Mouse (Mus musculus): Measurements from ENCODE around the gene Myo1e. TPM values are rescaled to one million over a fixed set of nuclear protein-coding genes. Genes with fewer than 3 reads are reported as not detected.

The Myo1e gene
- polyA plus RNA-seq, 1 experiment from 2014 or later = 4.0 TPM

- WGBS (ENCODE audit: insufficient replicate concordance) = 40% methylated on average over 5 of the region's 5 CpGs
- ATAC-seq = no peak
- Histone ChIP-seq H3K27ac (no peak overlapping the region), H3K36me3 (no peaks in the 10 kb centered on the region), H3K9me3 (replicated peaks) (no peaks in the 10 kb centered on the region), H3K9ac (no peak overlapping the region), H3K4me1 (no peaks in the 10 kb centered on the region), H3K4me2 (no peak overlapping the region), H3K4me3 (no peak overlapping the region), H3K27me3 (replicated peaks) (peaks cover 30% of the 10 kb centered on the region)
Measured at GRCm38 (mm10) chr9:70202753-70203152, 4.4 kb upstream of the Myo1e start.

DNA sequence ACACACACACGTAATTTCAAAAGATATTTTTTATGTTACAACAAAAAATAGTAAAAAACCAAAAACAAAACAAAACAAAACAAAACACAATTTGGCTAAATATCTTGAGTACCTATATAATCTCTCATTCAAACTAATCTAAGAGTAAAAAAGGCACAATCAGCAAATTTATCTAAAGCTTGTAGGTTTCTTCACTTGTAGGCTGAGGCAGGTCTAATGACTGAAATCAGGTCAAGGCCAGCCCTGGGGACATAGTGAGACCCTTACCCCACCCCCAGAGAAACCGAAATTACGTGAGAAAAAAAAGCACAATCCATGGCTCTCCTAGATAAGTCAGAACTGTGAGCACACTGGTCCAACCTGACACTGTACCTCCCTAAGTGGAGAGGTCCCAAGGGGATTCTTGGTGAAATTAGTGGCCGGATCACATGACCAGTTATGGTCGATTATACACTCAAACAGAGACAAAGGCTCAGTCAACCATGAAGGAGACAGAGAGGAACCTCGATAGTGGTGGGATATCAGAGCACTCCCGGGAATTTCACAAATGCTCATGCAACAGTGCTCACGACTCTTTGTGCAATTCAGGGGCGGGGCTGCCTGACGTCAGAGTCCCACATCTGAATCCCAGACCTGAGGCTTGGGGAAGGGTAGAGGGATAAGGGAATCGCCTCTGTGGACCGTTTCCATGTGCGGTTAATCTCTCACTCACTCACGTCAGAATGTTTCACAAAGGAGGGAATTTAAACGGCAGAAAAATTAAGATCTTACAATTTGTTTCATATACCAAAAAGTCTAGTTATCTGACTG is 3.7 kb upstream of the Myo1e start:
- Histone ChIP-seq H3K4me3 (no peak overlapping the region), H3K27ac (no peak overlapping the region), H3K4me1 (no peaks in the 10 kb centered on the region), H3K27me3 (replicated peaks) (peaks cover 38% of the 10 kb centered on the region), H3K36me3 (no peaks in the 10 kb centered on the region), H3K9me3 (replicated peaks) (no peaks in the 10 kb centered on the region), H3K4me2 (no peak overlapping the region), H3K9ac (no peak overlapping the region)
- 54% methylated on average over 15 of the region's 15 CpGs for WGBS (ENCODE audit: insufficient replicate concordance)
- no peak for ATAC-seq

GRCm38 (mm10) chr9:70207981-70208521 is 901 bp downstream of the Myo1e start:
- whole genome bisulfite sequencing (ENCODE audit: insufficient replicate concordance) = 1% methylated on average over 26 of the region's 26 CpGs
- H3K4me1 ChIP-seq = no peaks in the 10 kb centered on the region
- H3K27ac ChIP-seq = no peak overlapping the region
- no peaks in the 10 kb centered on the region for H3K36me3 ChIP-seq
- H3K27me3 ChIP-seq (replicated peaks) = peaks cover 54% of the 10 kb centered on the region
- ATAC-seq = no peak
- peak overlapping the region; percentile 48 for H3K9ac ChIP-seq
- no peaks in the 10 kb centered on the region for H3K9me3 ChIP-seq (replicated peaks)
- peak overlapping the region; percentile 57 for H3K4me3 ChIP-seq
- peak overlapping the region; percentile 71 for H3K4me2 ChIP-seq

DNA sequence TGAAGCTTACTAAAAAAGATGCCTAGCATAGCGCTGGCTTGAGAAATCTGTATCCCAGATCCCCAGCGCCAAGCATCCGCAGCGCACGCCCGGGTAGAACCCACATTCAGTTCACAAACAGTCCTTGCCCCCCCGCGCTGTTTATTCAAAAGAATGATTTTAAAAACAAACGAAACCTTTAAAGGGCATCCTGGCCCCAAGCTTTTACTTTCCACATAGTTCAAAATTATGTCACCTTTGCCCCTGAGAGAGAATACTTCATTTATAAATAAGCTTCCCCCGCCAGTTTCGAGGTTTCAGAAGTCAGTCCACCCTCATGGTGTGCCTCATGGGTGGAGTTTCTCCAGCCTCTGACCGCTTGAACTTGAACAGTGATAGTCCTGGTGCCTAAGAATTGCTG is 1.6 kb downstream of the Myo1e start:
- peaks cover 54% of the 10 kb centered on the region for H3K27me3 ChIP-seq (replicated peaks)
- H3K27ac ChIP-seq = no peak overlapping the region
- WGBS (ENCODE audit: insufficient replicate concordance) = 25% methylated on average over 12 of the region's 12 CpGs
- H3K4me1 ChIP-seq = no peaks in the 10 kb centered on the region
- no peak for ATAC-seq
- H3K9me3 ChIP-seq (replicated peaks) = no peaks in the 10 kb centered on the region
- H3K9ac ChIP-seq = no peak overlapping the region
- H3K36me3 ChIP-seq = no peaks in the 10 kb centered on the region
- no peak overlapping the region for H3K4me3 ChIP-seq
- H3K4me2 ChIP-seq = peak overlapping the region; percentile 71

- ATAC-seq = no peak
- Histone ChIP-seq H3K9ac (no peak overlapping the region), H3K4me1 (no peaks in the 10 kb centered on the region), H3K27ac (no peak overlapping the region), H3K4me3 (no peak overlapping the region), H3K4me2 (no peak overlapping the region), H3K27me3 (replicated peaks) (peaks cover 54% of the 10 kb centered on the region), H3K36me3 (no peaks in the 10 kb centered on the region), H3K9me3 (replicated peaks) (no peaks in the 10 kb centered on the region)
- 63% methylated on average over 8 of the region's 8 CpGs for WGBS (ENCODE audit: insufficient replicate concordance)
Measured at GRCm38 (mm10) chr9:70209296-70210049, 2.3 kb downstream of the Myo1e start.

- WGBS (ENCODE audit: insufficient replicate concordance) = 56% methylated on average over 14 of the region's 14 CpGs
- no peaks in the 10 kb centered on the region for H3K4me1 ChIP-seq
- H3K27me3 ChIP-seq (replicated peaks) = peaks cover 35% of the 10 kb centered on the region
- no peak overlapping the region for H3K9ac ChIP-seq
- no peak overlapping the region for H3K4me2 ChIP-seq
- ATAC-seq = no peak
- H3K9me3 ChIP-seq (replicated peaks) = no peaks in the 10 kb centered on the region
- H3K4me3 ChIP-seq = no peak overlapping the region
- no peaks in the 10 kb centered on the region for H3K36me3 ChIP-seq
- H3K27ac ChIP-seq = no peak overlapping the region
Measured at GRCm38 (mm10) chr9:70211638-70212037, 4.5 kb downstream of the Myo1e start.

DNA sequence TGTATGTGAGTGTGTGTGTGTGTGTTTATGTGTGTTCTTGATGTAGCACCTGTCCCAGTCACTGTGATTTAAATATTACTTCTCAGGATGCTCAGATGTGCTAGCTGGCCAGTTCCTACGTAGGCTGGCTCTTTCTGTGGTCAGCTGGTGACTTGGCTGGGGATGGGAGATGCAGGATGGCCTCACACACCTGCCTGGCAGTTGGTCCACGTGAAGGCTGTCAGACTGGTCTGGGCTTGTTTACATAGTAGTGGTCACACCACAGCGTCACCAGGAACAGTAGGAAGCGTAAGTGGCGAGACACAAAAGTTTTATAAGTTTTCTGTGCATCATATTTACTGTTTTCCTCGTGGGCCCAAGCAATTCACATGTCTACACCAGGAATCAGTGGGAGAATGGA is 9.4 kb downstream of the Myo1e start:
- Histone ChIP-seq H3K27ac (no peak overlapping the region), H3K4me3 (no peak overlapping the region), H3K36me3 (no peaks in the 10 kb centered on the region), H3K27me3 (replicated peaks) (no peaks in the 10 kb centered on the region; the same call in 1 of the 2 replicates), H3K4me2 (no peak overlapping the region), H3K4me1 (no peaks in the 10 kb centered on the region), H3K9me3 (replicated peaks) (no peaks in the 10 kb centered on the region), H3K9ac (no peak overlapping the region)
- ATAC-seq = no peak
- WGBS (ENCODE audit: insufficient replicate concordance) = 54% methylated on average over 6 of the region's 6 CpGs

DNA sequence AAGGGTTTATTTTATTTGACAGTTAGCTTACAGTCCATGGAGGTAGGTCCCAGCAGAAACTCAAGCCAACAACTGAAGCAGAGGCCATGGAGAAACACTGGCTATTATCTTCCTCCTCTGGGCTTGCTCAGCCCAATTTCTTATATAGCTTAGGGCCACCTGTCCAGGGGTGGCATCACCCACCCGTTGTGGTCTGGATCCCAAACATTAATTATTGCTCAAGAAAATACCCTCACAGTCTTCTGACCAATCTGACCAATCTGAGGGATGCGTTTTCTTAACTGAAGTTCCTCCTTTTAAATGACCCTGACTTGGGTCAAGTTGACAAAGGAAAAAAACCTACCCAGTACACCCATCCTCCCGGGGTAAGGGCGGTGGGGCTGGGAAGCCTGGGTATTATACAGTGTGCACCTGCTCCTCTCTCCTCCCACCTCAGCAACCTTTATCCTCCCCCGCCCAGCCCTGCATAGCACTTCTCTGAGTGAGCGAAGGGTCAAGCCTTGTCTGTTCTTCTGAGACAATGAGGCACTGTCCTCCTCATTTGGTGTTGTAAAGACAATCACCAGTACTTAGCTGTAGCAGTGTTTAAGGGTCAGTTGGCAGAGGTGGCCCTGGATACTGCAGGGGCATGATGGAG is 12.3 kb downstream of the Myo1e start:
- Histone ChIP-seq H3K4me3 (no peak overlapping the region), H3K36me3 (no peaks in the 10 kb centered on the region), H3K27ac (no peak overlapping the region), H3K4me2 (no peak overlapping the region), H3K4me1 (peaks cover 2% of the 10 kb centered on the region; the same call in 1 of the 2 replicates), H3K9me3 (replicated peaks) (no peaks in the 10 kb centered on the region), H3K9ac (no peak overlapping the region), H3K27me3 (replicated peaks) (no peaks in the 10 kb centered on the region)
- no peak for ATAC-seq
- 51% methylated on average over 6 of the region's 6 CpGs for WGBS (ENCODE audit: insufficient replicate concordance)

DNA sequence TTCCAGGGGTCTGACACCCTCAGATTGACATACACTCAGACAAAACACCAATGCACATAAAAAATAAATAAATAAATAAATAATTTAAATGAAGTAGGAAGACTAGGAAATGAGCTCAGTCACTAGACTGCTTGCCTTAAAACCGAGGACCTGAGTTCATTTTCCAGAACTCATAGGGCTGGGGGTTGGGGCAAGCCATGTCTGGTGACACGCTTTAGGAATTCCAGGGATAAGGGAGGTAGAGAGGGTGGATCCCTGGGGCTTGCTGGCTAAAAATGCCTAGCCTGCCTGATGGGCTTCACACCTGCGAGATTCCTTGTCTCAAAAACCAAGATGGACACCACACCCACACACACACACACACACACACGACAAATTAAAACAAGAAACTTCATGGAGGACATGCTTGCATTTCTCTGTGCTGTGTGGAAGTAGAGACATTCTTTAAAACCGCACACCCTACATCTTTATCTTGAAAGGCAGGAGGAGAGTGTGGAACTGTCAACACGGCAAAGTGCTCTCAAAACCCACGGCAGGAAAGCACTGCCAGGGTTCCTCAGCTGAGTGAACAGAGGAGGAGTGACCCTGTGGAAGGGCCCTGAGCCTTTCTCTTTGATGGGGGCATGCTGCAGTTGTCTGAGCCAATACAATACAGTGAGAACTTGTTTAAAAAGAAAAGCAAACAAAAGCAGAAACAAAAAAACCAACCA is 13.5 kb downstream of the Myo1e start:
- Histone ChIP-seq H3K9me3 (replicated peaks) (no peaks in the 10 kb centered on the region), H3K9ac (no peak overlapping the region), H3K4me3 (no peak overlapping the region), H3K27me3 (replicated peaks) (no peaks in the 10 kb centered on the region), H3K36me3 (no peaks in the 10 kb centered on the region), H3K4me1 (peaks cover 5% of the 10 kb centered on the region; the same call in 1 of the 2 replicates), H3K4me2 (no peak overlapping the region), H3K27ac (no peak overlapping the region)
- WGBS (ENCODE audit: insufficient replicate concordance) = 45% methylated on average over 7 of the region's 7 CpGs
- no peak for ATAC-seq

DNA sequence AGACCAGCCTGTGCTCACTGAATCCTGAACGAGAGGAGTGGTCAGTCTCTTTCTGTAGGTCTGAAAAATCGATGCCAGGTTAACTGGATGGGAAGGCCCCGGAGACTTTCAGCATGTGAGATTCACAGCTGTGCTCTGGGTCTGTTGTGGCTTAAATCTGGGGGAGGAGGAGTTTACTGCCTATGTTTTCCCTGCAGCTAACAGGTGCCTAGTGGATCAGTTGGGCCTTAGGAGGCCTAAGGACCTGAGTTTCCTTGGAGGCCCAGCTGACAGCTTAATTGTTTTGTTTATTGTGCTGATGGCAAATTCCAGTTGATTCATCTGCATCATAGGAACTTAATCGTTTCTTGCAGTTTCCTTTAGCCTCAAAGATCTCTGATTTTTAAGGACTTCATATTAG is 16.0 kb downstream of the Myo1e start:
- Histone ChIP-seq H3K27me3 (replicated peaks) (no peaks in the 10 kb centered on the region), H3K4me3 (no peak overlapping the region), H3K36me3 (no peaks in the 10 kb centered on the region), H3K4me2 (no peak overlapping the region), H3K4me1 (peaks cover 5% of the 10 kb centered on the region; the same call in 1 of the 2 replicates), H3K9ac (no peak overlapping the region), H3K9me3 (replicated peaks) (no peaks in the 10 kb centered on the region), H3K27ac (no peak overlapping the region)
- WGBS (ENCODE audit: insufficient replicate concordance) = 58% methylated on average over 4 of the region's 4 CpGs
- ATAC-seq = no peak

GRCm38 (mm10) chr9:70224046-70224445 is 16.9 kb downstream of the Myo1e start:
- no peak for ATAC-seq
- Histone ChIP-seq H3K36me3 (no peaks in the 10 kb centered on the region), H3K27ac (no peak overlapping the region), H3K9ac (no peak overlapping the region), H3K4me3 (no peak overlapping the region), H3K9me3 (replicated peaks) (no peaks in the 10 kb centered on the region), H3K27me3 (replicated peaks) (no peaks in the 10 kb centered on the region), H3K4me1 (peaks cover 5% of the 10 kb centered on the region; the same call in 1 of the 2 replicates), H3K4me2 (no peak overlapping the region)
- WGBS (ENCODE audit: insufficient replicate concordance) = 58% methylated on average over 4 of the region's 4 CpGs

Measured in liver, embryonic 12.5 days (tissue).